Mouse (Mus musculus): ENCODE results near the gene Inha. TPM values are rescaled to one million over a fixed set of nuclear protein-coding genes. Genes with fewer than 3 reads are reported as not detected.

The Inha gene
- total and polyA plus RNA-seq, 2 experiments from 2014 or later: 22.5 to 33.3 TPM

DNA sequence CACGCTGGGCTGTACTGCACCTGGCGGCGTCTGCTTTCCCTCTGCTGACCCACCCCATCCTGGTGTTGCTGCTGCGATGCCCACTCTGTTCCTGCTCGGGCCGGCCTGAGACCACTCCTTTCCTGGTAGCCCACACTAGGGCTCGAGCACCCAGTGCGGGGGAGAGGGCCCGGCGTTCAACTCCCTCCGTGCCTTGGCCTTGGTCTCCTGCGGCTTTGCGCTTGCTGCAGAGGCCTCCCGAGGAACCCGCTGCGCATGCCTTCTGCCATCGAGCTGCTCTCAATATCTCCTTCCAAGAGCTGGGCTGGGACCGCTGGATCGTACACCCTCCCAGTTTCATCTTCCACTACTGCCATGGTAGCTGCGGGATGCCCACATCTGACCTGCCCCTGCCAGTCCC lies 2.7 kb downstream of the Inha start:
- DNase-seq (ENCODE audit: low spot score) (no peak), ATAC-seq (ENCODE audit: low FRiP score) (no peak)
- Histone ChIP-seq H3K4me3 (ENCODE audit: low read depth, low read length) (no peak overlapping the region), H3K4me1 (ENCODE audit: insufficient read depth, low read length) (peaks cover 4% of the 10 kb centered on the region; the same call in 1 of the 2 replicates), H3K27ac (ENCODE audit: low read depth, low read length) (no peak overlapping the region), H3K4me2 (ENCODE audit: low read depth, low read length, poor library complexity, severe bottlenecking) (no peak overlapping the region), H3K9ac (replicated peaks; ENCODE audit: low read length, poor library complexity, severe bottlenecking) (no peak overlapping the region), H3K36me3 (ENCODE audit: insufficient read depth, low read length) (no peaks in the 10 kb centered on the region), H3K27me3 (ENCODE audit: insufficient read depth, low read length) (no peaks in the 10 kb centered on the region), H3K9me3 (ENCODE audit: low read length) (no peaks in the 10 kb centered on the region)
- 53% methylated on average over 19 of the region's 20 CpGs for WGBS
- no peak for TF ChIP-seq CTCF (IDR thresholded peaks at IDR 0.05)

GRCm38 (mm10) chr1:75510154-75510553 lies 3.3 kb downstream of the Inha start:
- H3K4me3 ChIP-seq (ENCODE audit: low read depth, low read length): no peak overlapping the region
- ATAC-seq (ENCODE audit: low FRiP score): no peak
- 69% methylated on average over 5 of the region's 5 CpGs for WGBS

GRCm38 (mm10) chr1:75511437-75512210 lies 4.7 kb downstream of the Inha start:
- no peaks in the 10 kb centered on the region for H3K27me3 ChIP-seq (ENCODE audit: insufficient read depth, low read length)
- ATAC-seq (ENCODE audit: low FRiP score): no peak
- H3K4me2 ChIP-seq (ENCODE audit: low read depth, low read length, poor library complexity, severe bottlenecking): no peak overlapping the region
- peaks cover 4% of the 10 kb centered on the region; the same call in 1 of the 2 replicates for H3K4me1 ChIP-seq (ENCODE audit: insufficient read depth, low read length)
- no peak for TF ChIP-seq CTCF (IDR thresholded peaks at IDR 0.05)
- no peak overlapping the region for H3K4me3 ChIP-seq (ENCODE audit: low read depth, low read length)
- 60% methylated on average over 4 of the region's 4 CpGs for WGBS
- DNase-seq (ENCODE audit: low spot score): no peak
- H3K9ac ChIP-seq (replicated peaks; ENCODE audit: low read length, poor library complexity, severe bottlenecking): no peak overlapping the region
- H3K27ac ChIP-seq (ENCODE audit: low read depth, low read length): no peak overlapping the region
- no peaks in the 10 kb centered on the region for H3K36me3 ChIP-seq (ENCODE audit: insufficient read depth, low read length)
- H3K9me3 ChIP-seq (ENCODE audit: low read length): no peaks in the 10 kb centered on the region

More at GRCm38 (mm10) chr1:75510154-75510553, 3.3 kb downstream of the Inha start:
- Histone ChIP-seq H3K36me3 (ENCODE audit: insufficient read depth, low read length) (no peaks in the 10 kb centered on the region), H3K9ac (replicated peaks; ENCODE audit: low read length, poor library complexity, severe bottlenecking) (no peak overlapping the region), H3K4me1 (ENCODE audit: insufficient read depth, low read length) (peaks cover 4% of the 10 kb centered on the region; the same call in 1 of the 2 replicates), H3K27me3 (ENCODE audit: insufficient read depth, low read length) (no peaks in the 10 kb centered on the region), H3K27ac (ENCODE audit: low read depth, low read length) (no peak overlapping the region), H3K4me2 (ENCODE audit: low read depth, low read length, poor library complexity, severe bottlenecking) (no peak overlapping the region), H3K9me3 (ENCODE audit: low read length) (no peaks in the 10 kb centered on the region)
- DNase-seq (ENCODE audit: low spot score): no peak
- no peak for TF ChIP-seq CTCF (IDR thresholded peaks at IDR 0.05)

GRCm38 (mm10) chr1:75512550-75512949 lies 5.7 kb downstream of the Inha start:
- no peak for TF ChIP-seq CTCF (IDR thresholded peaks at IDR 0.05)
- WGBS: 94% methylated on average over 3 of the region's 3 CpGs
- Histone ChIP-seq H3K36me3 (ENCODE audit: insufficient read depth, low read length) (no peaks in the 10 kb centered on the region), H3K4me2 (ENCODE audit: low read depth, low read length, poor library complexity, severe bottlenecking) (no peak overlapping the region), H3K27ac (ENCODE audit: low read depth, low read length) (no peak overlapping the region), H3K9ac (replicated peaks; ENCODE audit: low read length, poor library complexity, severe bottlenecking) (no peak overlapping the region), H3K27me3 (ENCODE audit: insufficient read depth, low read length) (no peaks in the 10 kb centered on the region), H3K4me3 (ENCODE audit: low read depth, low read length) (no peak overlapping the region), H3K9me3 (ENCODE audit: low read length) (no peaks in the 10 kb centered on the region), H3K4me1 (ENCODE audit: insufficient read depth, low read length) (no peaks in the 10 kb centered on the region)
- no peak for ATAC-seq (ENCODE audit: low FRiP score)
- DNase-seq (ENCODE audit: low spot score): no peak

DNA sequence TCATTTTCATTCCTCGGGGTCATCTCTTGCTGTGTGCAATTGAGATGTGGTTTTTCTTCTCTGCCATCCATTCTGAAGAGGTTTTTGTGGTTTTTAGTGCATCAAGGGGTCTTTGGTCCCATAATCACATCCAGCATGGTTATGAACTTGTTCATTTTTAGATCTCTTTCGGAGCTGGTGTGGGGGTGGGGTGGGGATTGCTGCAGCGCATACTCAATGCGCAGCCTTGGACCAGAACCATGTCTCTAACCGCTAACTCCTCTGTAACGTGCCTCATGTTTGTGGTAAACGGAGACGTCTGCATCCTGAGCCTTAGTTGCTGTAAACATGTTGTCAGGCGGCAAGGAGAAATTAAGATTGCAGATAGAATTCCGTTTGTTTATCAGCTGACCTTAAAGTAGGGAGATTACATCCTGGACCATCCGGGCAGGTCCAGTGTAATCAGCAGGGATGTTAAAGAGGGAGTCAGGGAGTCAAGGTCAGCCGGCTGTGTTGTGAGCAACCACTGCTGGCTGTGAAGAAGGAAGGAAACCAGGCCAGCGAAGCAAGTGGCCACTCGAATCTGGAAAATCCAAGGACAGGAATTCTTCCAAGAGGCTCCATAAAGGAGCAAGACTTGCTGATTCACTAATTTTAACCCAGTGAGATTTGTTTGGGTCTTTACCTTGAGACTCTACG lies 10.0 kb downstream of the Inha start:
- no peak overlapping the region for H3K4me3 ChIP-seq (ENCODE audit: low read depth, low read length)
- H3K4me2 ChIP-seq (ENCODE audit: low read depth, low read length, poor library complexity, severe bottlenecking): no peak overlapping the region

DNA sequence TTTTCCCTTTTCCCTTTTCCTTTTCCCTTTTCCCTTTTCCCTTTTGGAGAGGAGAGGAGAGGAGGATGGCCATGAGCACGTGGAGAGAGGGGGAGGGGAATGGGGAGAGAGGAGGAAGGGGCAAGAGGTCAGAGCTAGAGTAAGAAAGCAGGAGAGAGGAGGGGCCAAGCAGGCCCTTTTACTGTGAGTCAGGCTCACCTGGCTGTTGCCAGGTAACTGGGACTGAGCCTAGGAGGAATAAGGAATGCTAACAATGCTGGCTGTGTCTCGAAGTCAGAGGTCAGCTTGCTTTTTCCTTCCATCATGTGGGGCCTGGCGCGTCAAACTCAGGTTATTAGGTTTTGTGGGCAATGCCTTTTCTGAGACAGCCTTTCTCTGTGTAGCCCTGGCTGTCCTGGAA lies 11.1 kb downstream of the Inha start:
- H3K27me3 ChIP-seq (ENCODE audit: insufficient read depth, low read length): no peaks in the 10 kb centered on the region
- DNase-seq (ENCODE audit: low spot score): no peak
- H3K9me3 ChIP-seq (ENCODE audit: low read length): no peaks in the 10 kb centered on the region
- no peak overlapping the region for H3K27ac ChIP-seq (ENCODE audit: low read depth, low read length)
- no peak for ATAC-seq (ENCODE audit: low FRiP score)
- 60% methylated on average over 4 of the region's 4 CpGs for WGBS
- no peak overlapping the region for H3K4me2 ChIP-seq (ENCODE audit: low read depth, low read length, poor library complexity, severe bottlenecking)
- no peak for TF ChIP-seq CTCF (IDR thresholded peaks at IDR 0.05)
- no peaks in the 10 kb centered on the region for H3K36me3 ChIP-seq (ENCODE audit: insufficient read depth, low read length)
- no peaks in the 10 kb centered on the region for H3K4me1 ChIP-seq (ENCODE audit: insufficient read depth, low read length)
- H3K9ac ChIP-seq (replicated peaks; ENCODE audit: low read length, poor library complexity, severe bottlenecking): no peak overlapping the region
- H3K4me3 ChIP-seq (ENCODE audit: low read depth, low read length): no peak overlapping the region

More for the DNA sequence above, 10.0 kb downstream of the Inha start:
- DNase-seq (ENCODE audit: low spot score) (no peak), ATAC-seq (ENCODE audit: low FRiP score) (no peak)
- H3K27ac ChIP-seq (ENCODE audit: low read depth, low read length): no peak overlapping the region
- no peaks in the 10 kb centered on the region for H3K27me3 ChIP-seq (ENCODE audit: insufficient read depth, low read length)
- no peak for TF ChIP-seq CTCF (IDR thresholded peaks at IDR 0.05)
- H3K4me1 ChIP-seq (ENCODE audit: insufficient read depth, low read length): no peaks in the 10 kb centered on the region
- H3K36me3 ChIP-seq (ENCODE audit: insufficient read depth, low read length): no peaks in the 10 kb centered on the region
- WGBS: 87% methylated on average over 15 of the region's 15 CpGs
- H3K9ac ChIP-seq (replicated peaks; ENCODE audit: low read length, poor library complexity, severe bottlenecking): no peak overlapping the region
- H3K9me3 ChIP-seq (ENCODE audit: low read length): no peaks in the 10 kb centered on the region

Measured in midbrain, postnatal 0 days (tissue).